Mouse (Mus musculus) cerebellum, postnatal 25 days (tissue): ENCODE results near the gene Il11ra1.
A peak's percentile ranks its signal among the peaks of the same experiment; 100 is the strongest.
"Not testable (repeated sequence)": the region's sequence is repeated elsewhere in the genome, so short reads cannot be mapped to it uniquely, and the experiment has no call there.

Experiments used
- DNase-seq, 2 experiments: peaks; one replicate each; pipeline ENCODE4 v3.0.0; 2021; ENCODE audit warnings: mixed read lengths in 2 of 2

The Il11ra1 gene

DNA sequence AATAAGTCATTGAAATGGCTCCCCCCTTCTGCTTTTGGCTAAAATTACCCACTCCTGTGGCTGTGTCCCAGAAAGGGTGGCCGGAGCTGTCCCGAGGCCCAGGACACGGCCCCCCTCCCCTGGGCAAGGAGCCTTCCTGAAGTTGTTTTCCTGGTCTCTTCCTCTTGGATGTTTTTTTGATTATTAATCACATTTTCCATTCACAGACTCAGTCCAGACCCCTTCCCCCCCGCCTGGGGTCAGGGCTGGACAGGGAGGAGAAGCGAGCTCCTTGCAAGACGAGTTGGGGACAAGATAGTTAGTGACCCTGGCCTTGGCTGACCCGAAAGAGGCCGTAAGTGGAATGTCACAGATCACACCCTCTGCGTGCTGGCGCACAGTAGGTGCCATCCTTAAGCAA is at the start of gene Il11ra1:
Il11ra1 (plus strand) TSS at position 207 of the 400 bp plus-strand sequence.
- not testable (repeated sequence) for DNase-seq

DNA sequence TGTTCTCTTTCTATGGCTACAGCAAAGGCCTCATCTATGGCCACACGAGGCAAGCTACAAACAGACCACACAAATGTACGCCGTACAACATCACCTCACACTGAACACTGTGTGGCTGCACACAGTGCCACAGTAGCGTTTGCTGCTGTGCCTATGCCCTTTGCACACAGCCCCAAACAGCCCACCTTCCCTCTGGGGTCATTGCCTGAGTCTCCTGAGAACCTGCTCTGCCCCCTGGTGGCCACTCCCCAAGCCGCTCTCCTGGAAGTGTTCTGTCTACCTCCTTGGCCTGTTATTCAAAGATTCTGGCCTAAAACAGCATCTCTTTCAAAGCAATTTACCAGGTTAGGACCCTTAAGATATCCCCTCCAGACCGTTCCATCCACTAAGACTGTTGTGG is 46.5 kb upstream of the Il11ra1 start:
- peak; percentile 88 to 92 for DNase-seq

DNA sequence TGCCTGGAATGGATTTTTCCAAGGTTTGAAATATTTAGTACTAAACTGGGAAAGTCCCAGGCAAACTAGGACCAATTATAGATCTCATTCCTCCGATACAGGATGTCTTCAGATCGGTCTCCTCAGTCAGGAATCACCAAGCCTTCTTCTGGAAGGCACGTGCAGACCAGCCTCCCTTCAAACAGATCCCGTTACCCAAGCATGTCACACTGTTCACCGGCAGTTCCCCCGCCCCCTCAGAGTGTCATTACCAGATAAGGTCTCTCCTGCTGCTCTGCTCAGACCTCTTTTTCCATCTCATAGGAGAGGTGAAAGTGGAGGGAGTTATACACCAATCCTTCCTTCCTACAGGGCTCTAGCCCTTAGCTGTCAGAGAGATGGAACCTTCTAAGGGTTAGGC is 46.1 kb upstream of the Il11ra1 start:
- no peak for DNase-seq

DNA sequence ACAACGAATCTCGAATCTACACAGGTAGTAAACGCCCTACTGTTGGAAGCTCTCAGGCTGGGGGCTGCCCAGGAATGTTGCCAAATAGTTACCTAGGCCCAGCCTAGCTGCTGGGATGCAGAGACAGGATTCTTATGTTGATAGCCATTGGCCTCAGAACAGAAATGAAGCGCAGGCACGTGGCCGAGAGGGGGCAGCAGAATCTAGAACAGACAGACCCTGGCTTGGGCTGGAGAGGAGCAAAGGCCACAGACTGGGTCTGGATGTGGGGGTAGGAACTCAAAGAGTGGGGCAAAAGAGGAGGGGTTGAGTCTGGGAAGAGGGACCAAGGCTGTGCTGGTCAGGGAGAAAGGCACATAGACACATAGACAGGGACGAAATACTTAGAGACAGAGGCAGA is 45.6 kb upstream of the Il11ra1 start:
- DNase-seq: peak; percentile 83 to 88

DNA sequence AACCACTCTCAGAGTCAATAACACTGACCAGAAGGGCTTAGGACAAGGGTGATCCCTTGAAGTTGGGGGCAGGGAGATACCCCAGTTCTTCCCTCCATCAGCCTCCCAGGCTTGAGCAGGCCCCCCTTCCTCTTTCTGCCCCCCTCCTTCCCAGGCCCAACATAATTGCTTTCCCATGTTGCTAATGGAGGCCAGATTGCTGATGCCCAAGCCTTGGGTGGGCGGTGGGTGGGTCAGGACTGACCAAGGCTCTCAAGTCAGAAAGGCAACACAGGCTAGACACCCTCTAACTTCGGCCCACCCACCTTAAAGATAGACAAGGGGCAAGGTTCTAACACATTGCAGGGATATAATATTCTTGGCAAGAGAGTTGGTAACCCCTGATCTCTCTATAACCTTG is 44.3 kb upstream of the Il11ra1 start:
- no peak for DNase-seq

DNA sequence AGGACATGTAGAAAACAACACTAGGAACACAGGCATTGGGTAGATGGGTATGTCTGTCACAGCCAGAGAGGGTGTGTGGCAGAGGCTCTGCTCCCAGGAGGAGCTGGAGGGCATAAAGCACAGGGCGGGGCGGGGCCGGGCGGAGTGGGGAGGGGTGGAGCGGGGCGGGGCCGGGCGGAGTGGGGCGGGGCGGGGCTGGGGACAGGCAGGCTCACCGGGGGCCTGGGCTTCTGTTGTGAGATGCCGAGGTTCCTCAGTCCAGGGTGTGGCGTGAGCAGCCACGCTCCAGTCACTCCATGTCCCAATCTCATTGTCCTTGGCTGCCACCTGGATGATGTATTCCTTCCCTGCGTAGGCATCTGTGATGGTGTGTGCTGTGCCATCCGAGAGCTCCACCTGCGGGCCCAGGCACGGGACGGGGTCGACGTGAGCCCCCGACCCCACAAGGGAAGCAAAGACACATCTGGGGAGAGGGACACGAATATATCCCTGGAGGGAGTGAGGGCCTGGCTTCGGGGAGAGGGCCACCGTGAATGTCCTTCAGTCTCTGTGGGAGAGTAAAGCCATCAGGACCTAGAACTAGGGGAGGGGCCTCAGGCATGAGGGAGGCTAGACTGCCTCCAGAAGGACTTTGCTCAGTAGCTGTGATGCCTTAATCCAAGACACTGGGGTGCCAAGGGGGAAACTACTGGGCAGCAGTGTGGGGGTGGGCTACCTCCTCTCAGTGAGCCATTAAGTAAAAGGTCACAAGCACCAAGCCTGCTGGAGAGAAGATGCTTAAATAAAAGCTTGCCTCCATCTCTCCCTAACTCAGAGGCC is 41.0 kb upstream of the Il11ra1 start:
- DNase-seq: no peak

DNA sequence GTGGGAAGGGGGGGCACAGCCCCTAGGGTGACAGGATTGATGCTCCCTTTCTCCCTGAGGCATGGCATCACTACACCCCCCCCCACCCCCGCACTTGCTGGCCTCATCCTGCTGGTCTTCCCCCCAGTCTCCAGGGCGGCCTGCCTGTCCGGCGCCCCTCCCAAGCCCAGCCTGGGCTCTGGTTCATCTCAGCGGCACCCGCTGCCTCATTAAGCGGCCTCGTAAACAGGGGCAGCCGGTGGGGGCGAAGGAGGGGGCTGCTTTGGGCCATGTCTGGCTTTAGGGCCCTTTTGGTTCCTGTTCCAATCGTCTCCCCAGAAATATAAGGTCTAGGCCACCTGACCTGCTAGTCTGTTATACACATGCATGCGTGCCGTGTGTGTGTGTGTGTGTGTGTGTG is 40.2 kb upstream of the Il11ra1 start:
- no peak for DNase-seq

DNA sequence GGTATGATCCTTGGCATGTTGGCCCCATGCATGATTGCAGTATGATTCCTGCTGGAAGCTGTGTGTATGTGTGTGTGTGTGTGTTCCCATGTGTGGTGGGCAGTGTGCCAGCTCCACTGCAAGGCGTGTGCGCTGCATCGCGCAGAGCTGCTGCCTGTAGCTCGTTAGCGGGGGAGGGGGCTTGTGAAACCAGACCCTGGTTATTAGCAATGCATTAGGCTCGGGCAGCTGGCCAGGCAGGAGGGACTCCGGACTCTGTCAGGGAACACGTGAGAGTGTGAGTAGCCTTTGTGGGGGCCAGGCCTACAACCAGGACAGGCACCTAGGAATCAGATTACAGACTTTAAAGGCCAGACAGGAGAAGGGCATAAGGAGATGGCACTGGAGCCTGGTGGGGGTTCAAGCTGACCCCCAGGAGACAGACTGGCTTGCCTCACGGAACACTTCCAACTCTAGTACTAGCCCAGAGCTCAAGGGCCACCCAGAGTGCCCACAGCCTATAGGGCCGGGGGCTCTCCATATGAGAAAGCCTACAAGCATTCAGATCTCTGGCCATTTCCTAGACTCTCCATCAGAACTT is 38.8 kb upstream of the Il11ra1 start:
- peak in 1 of 2 experiments; percentile 48 for DNase-seq

DNA sequence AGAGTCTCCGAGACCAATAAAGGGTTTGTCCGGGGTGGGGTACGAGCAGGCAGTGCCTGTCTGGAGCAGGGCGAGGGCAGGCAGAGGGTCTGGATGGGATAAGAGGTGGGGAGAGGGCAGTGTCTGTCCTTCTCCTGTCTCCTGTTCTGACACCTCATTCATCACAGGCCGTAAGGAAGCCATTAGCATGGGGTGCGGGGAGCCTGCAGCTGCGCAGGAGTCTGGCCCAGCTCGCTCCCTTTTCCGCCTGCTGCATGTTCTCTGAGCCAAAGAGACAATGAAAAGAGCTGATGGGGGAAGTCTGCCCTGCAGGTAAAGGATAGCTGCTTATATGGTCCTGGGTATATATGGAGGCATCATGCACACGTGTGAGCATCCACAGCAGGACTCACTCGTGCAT is 37.1 kb upstream of the Il11ra1 start:
- DNase-seq: no peak

DNA sequence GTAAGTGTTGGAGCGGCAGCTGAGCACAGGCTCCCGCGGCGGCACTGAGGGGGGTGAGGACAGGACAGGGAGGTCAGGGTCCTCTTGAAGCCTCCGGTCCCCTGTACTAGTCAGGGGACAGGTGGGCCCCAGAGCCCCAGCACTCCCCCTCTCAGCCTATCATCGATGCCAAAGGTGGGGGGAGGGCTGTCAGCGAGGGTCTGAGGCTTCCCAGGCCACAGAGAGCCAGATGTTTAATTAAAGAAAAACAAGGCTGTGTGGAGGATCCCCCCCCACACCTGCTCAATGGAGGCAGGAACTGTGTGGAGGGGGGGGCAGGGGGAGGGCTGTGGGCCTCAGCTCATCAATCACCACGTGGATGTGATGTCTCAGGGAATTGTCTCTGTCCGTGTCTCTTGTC is 36.2 kb upstream of the Il11ra1 start:
- no peak for DNase-seq

DNA sequence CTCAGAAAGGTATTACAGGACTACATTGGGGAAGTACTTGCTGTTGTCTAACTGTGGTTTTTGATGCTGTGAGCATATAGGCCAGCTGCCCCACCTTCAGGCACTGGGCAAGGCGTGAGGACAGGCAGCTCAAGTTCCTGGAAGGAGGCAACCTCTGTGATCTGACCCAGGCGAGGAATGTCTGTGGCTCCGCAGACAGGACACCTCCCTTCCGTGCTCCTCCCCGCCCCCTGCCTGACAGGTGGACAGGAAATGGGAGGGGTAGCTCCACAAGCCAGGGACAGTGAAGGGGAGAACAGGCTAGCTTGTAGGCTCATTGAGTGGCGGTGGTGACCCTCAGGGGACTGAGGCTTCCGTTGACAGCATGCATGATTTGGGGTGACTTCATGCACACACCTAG is 35.3 kb upstream of the Il11ra1 start:
- no peak for DNase-seq

DNA sequence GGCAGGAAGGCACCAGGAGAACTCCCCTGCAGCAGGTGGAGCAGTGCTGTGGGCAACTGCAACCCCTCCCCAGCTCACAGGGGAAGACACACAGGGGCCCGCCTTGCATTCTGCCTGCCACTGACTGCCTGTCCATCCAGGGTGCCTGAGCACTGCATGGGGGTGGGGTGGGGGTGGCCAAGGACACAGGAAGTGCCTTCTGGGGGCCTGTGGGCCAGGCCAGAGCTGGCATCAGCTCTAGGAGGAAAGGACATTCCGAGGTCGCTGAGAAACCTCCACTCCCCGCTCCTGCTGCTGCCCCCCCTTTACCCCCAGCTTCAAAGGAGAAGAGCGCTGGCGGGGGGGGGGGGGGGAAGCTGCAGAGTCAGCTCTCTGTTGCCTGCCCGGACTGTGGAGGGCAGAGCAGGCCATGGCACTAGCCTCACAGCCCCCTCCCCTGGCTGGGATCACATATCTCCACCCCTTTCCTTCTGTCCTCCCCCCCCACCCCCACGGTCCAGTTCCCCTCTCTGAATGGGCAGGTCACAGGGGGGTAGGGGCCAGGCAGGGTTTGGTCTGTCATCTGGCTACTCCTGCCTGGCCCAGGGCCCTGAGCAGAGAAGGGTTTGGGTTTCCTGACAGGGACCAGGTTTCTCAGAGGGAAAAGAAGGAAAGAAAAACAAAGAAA is 34.6 kb upstream of the Il11ra1 start:
- DNase-seq: no peak

DNA sequence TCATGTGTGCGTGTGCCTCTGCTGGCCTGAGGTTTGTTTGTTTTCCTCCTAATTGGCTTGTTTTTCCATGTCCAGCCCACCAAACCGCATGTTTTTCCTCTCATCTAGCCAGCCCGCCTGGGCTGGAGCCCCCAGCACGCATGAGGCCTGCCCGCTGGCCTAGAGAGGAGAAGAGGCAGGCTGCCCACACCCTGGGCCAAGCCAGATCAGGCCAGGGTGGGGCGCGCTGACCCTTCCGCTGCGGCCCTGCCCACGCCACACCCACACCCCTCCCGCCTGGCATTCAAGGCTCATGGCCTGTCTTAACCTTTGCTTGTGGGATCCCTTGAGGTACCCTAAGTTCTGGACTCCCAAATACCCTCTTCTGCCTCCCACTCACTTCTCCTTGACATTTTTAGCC is 33.1 kb upstream of the Il11ra1 start:
- DNase-seq: no peak

DNA sequence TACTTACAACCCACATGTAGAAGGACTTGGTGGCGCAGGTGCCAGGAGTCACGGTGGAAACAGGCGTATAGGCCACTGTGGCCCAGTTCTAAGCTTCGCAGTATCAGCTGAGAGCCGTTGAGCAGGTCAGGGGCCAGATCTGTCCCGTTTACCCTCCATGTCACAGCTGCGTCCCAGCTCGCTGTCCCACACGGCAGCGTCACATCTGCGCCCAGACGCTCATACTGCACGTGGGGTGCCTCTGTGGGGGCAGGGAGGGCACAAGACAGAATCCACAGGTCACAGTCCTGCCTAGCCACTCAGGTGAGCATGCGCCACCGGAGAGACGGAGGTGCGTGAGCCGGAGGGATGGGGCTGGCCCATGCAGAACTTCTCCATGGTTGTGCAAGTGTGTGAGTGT is 29.0 kb upstream of the Il11ra1 start:
- DNase-seq: no peak

DNA sequence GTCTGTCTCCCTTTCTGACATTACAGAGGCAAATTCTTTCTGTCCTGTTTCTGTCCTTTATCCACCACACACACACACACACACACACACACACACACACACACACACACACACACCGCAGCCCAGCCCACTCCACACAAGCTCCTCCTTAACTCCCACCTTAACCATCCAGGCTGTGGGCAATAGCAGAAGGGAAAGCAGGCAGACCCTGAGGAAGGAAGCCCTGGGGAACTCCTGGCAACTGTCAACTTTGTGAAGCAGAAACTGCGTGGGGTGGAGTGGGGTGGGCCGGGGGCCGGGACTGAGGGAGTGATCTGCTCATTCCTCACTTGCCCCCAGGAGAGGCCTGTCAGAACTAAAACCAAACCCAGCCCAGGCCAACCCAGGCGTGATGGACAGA is 28.3 kb upstream of the Il11ra1 start:
- DNase-seq: no peak

DNA sequence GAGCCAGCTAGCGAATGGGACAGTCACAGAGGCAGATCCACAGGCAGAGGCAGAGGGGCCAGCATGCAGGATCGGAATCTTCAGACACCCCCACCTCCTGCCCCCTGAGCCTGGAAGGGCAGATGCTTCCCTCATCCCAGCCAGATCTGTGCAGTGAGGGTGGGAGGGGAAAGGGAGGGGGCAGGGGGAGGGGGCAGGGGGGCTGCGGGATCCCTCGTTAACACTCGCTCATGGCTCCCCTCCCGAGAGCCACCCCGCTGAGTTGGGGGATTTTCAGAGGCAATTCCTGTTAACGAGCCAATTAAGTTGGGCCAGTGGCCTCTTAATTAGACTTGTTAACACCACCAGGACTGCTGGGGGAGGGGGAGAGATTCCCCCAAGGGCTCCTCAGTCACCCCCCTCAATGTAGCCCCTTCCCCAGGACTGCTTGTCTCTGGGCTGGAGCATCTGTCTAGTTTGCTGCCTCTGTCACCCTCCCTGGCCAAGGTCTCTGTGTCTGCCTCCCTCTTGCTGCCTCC is 27.8 kb upstream of the Il11ra1 start:
- DNase-seq: no peak

DNA sequence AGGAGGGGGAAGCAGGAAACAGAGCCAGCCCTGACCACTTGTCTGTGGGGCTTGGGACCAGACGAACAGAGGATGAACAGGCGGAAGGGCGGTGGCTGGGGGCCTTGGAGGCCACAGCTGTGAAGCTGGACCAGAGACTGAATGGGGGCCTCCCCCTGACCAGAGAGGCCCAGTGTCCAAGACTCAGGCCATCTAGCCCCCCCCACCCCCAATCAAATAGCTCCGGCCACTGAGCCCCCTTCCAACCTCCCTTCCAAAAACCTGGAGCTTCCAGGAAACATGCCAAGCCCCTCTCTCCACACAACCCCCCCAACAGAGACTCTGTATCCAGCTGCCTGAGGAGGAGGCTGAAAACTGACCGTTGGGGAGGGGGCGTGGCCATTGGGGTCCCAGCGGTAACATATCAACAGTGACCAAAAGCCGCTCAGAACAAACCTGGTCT is 27.2 kb upstream of the Il11ra1 start:
- DNase-seq: no peak

DNA sequence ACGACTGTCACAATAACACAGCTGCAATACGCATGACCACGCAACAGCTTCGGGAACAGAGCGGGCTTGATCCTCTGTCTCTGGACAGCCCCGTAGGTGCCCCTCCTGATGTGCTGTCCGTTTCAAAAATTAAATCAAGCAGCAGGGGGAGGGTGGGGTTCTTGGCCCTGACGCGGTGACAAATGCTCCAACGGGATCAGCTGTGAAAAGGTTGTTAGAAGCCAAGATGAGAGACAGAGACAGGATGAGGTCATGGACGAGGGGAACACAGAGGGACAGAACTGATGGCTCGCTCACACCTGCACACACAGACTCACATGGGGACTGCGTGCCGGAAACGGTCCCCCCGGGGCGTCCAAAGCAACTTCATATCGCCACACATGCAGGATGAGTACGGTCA is 26.6 kb upstream of the Il11ra1 start:
- DNase-seq: no peak

DNA sequence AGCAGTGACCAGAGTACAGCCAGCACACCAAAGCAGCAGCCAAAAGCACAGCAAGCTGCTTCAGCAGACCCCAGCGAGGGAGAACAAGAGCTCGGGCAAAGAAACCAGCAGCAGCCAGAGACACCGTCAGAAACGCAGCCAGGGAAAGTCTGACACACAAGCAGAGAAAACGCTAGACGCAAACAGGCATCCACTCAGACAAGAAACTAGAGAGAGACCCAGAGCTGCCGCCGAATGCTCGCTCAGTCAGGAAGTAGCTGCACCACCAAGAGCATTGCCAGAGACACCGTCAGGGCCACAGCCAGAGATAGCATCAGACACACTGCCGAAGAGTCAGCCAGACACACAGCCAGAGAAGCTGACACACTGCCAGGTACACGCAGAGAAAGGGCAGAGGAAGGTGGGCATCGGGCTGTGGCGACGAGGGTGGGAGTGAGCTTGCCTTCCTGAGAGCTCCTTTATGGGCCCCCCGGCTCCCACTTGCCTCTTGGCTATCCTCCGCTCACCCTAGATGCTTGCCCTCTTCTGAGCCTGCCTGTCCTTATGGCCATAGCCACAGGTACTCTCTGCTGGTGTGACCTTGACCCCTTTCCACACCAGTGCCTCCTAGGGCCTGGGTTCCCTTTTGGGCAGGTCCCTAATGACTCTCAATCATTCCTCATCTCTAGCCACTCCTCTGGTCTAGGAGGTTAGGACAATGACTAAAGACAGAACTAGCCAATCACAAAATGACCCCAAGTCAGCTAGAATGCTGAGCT is 23.4 kb upstream of the Il11ra1 start:
- DNase-seq: peak; percentile 65 to 73

DNA sequence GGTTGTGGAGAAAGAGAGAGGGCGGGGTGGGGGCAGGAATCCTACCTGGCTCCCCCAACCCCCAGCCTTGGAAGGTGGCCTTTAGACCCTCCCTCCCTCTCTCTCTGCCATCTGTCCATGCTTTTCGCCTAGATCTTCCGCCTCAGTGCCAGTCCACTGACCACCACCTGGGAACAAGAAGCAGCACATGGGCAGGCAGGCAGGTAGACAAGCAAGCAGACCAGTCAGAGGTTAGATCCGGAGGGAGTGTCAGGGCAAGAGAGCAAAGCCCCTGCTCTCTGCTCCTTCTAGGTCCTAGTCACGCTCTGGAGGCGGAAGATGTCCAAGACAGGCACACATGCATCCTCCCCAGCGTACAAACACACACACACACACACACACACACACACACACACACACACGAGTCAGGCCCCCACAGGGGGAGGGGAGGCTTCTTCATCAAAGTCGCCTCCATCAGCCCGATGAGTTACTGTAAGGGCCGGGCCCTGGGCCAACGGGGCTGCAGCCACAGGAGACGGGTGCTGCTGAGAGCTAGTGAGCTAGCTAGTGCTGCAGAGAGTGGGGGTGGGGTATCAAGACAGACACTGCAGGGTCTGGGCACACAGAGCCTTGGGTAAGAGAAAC is 22.7 kb upstream of the Il11ra1 start:
- DNase-seq: peak; percentile 64 to 78

DNA sequence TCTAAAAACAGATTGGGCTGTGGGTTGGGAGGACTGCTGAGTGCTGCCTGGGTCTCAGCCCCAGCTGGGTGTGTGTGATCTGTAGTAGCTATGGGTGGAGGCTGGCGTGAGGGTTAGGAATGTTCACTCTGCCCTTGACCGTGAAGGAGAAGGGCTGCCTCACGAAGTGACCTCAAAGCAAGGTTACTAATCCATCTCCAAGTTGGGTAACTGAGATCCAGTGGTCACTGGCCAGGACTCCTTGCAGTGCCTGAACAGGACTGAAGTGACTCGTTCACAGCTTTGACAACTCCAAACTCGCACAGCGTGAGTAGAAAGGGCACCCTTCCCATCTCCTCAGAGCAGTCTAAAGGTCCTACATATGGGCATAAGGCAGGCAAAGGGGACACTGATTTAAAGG is 20.9 kb upstream of the Il11ra1 start:
- no peak for DNase-seq

DNA sequence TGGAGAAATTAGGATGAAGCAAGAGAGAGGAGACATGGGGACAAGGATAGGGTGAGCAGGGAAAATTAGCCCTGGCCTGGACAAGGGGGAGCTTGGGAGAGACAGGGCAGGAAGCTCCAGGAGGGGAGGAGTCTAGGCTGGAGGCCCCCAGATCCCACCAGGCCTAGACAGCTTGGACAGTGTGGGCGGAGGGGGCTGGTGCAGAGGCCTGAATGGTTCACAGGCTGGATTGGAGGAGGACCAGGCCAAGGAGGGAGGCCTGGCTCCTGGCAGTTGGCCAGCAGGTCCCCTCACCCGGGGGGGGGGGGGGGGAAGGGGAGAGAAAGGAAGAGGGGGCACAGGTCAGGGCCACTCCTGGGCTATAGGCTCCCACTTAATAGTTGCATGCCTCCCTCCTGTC is 20.5 kb upstream of the Il11ra1 start:
- no peak for DNase-seq

DNA sequence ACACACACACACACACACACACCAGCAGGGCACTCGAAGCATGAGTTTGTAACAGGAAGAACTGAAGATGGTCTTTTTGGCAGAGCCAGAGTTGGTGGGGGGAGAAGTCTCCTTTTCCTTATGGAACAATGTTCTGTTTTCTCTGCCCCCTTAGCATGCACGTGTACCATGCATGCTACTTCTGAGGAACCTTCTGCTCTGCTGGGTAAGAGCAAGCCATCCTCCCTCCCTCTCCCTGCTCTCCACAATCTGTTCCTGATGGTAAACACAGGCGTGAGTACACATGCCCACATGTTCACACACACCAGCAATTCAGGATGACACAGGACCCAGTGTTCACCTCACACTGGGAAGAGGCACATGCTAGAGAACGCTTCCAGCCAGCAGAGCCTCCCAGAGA is 18.6 kb upstream of the Il11ra1 start:
- peak in 1 of 2 experiments; percentile 45 for DNase-seq
